Mouse (Mus musculus) CH12.LX (cell line): ENCODE results near the gene Vmn1r54. TPM values are rescaled to one million over a fixed set of nuclear protein-coding genes. Genes with fewer than 3 reads are reported as not detected.

ENCODE experiments used
- DNase-seq: peaks from one replicate; pipeline ENCODE4 v3.0.0-alpha.2; 2013; ENCODE audit errors: extremely low read depth
- H3K27ac ChIP-seq: 2 replicates; pipeline ENCODE4 v1.5.1; 2012; ENCODE audit warnings: low read depth, mild to moderate bottlenecking, control low read depth, moderate library complexity; ENCODE audit not compliant: insufficient read depth
- H3K27me3 ChIP-seq: replicated peaks from 2 replicates; pipeline ENCODE3; 2012; ENCODE audit warnings: inconsistent platforms
- H3K36me3 ChIP-seq, 2 experiments: replicated peaks in 1 of 2; 2 replicates each; pipeline versions ENCODE3 to v1.6.1; 2012; ENCODE audit warnings: inconsistent platforms in 1 of 2, low read length in 1 of 2, mild to moderate bottlenecking in 1 of 2, mixed read lengths in 1 of 2, moderate library complexity in 1 of 2; ENCODE audit not compliant: control insufficient read depth in 1 of 2, insufficient read depth in 1 of 2
- H3K4me1 ChIP-seq, 2 experiments: 2 replicates each; pipeline ENCODE4 v1.6.1; 2012; ENCODE audit warnings: inconsistent platforms in 1 of 2, moderate library complexity in 1 of 2; ENCODE audit not compliant: insufficient read depth in 2 of 2, control insufficient read depth in 1 of 2
- H3K4me2 ChIP-seq: 2 replicates; pipeline ENCODE4 v1.6.1; 2012; ENCODE audit warnings: low read depth, mild to moderate bottlenecking, control low read depth; ENCODE audit not compliant: poor library complexity, insufficient read depth, severe bottlenecking
- H3K4me3 ChIP-seq, 3 experiments: fragments of 150-350 bp in 1 of 3; sonication (generic) in 1 of 3; replicated peaks in 1 of 3; 2 replicates each; pipeline versions ENCODE3 to v1.5.1; 2011 to 2012; ENCODE audit warnings: low read depth in 2 of 3, low read length in 2 of 3, mild to moderate bottlenecking in 2 of 3, moderate library complexity in 2 of 3, control low read depth in 1 of 3, improper control_type of control experiment in 1 of 3, inconsistent platforms in 1 of 3, mixed read lengths in 1 of 3; ENCODE audit not compliant: poor library complexity in 1 of 3
- H3K79me2 ChIP-seq: replicated peaks from 2 replicates; pipeline ENCODE4 v1.6.1; 2012; ENCODE audit warnings: mild to moderate bottlenecking, moderate library complexity; ENCODE audit not compliant: control insufficient read depth, poor library complexity, insufficient read depth, severe bottlenecking; ENCODE audit errors: extremely low read depth
- H3K9ac ChIP-seq: 2 replicates; pipeline ENCODE4 v1.6.1; 2012; ENCODE audit warnings: low read depth, mild to moderate bottlenecking, control low read depth, moderate library complexity; ENCODE audit not compliant: insufficient read depth
- H3K9me3 ChIP-seq: replicated peaks from 2 replicates; pipeline ENCODE3; 2012; ENCODE audit warnings: low read length, inconsistent platforms, mixed read lengths
- CHD2 ChIP-seq: IDR thresholded peaks from 2 replicates; pipeline ENCODE4 v1.6.1; 2011; ENCODE audit warnings: low read length, improper control_type of control experiment
- E2F4 ChIP-seq: IDR thresholded peaks from 2 replicates; pipeline ENCODE4 v1.6.1; 2011; ENCODE audit warnings: low read depth, low read length, improper control_type of control experiment; ENCODE audit not compliant: insufficient replicate concordance
- IRF4 ChIP-seq: IDR thresholded peaks from 2 replicates; pipeline ENCODE4 v1.6.1; 2014; ENCODE audit warnings: low read depth, mild to moderate bottlenecking, inconsistent platforms, low read length, improper control_type of control experiment
- KAT2A ChIP-seq: IDR thresholded peaks from 2 replicates; pipeline ENCODE4 v1.6.1; 2012; ENCODE audit warnings: low read length, improper control_type of control experiment, inconsistent platforms; ENCODE audit not compliant: insufficient replicate concordance
- MAFK ChIP-seq: IDR thresholded peaks from 2 replicates; pipeline ENCODE4 v1.6.1; 2011; ENCODE audit warnings: low read length, improper control_type of control experiment; ENCODE audit not compliant: insufficient replicate concordance
- MAX ChIP-seq: IDR thresholded peaks from 2 replicates; pipeline ENCODE4 v1.6.1; 2011; ENCODE audit warnings: low read length, improper control_type of control experiment
- MEF2A ChIP-seq: IDR thresholded peaks from 2 replicates; pipeline ENCODE4 v1.6.1; 2014; ENCODE audit warnings: low read depth, mild to moderate bottlenecking, inconsistent platforms, low read length, improper control_type of control experiment, borderline replicate concordance
- MXI1 ChIP-seq: IDR thresholded peaks from 2 replicates; pipeline ENCODE4 v1.6.1; 2011; ENCODE audit warnings: mild to moderate bottlenecking, low read depth, low read length, improper control_type of control experiment
- PAX5 ChIP-seq: IDR thresholded peaks from 2 replicates; pipeline ENCODE4 v1.6.1; 2012; ENCODE audit warnings: low read length, inconsistent platforms, mixed read lengths
- POLR2A ChIP-seq: IDR thresholded peaks from 2 replicates; pipeline ENCODE4 v1.6.1; 2011; ENCODE audit warnings: low read depth, mild to moderate bottlenecking, improper control_type of control experiment, low read length
- POLR2AphosphoS2 ChIP-seq: IDR thresholded peaks from 2 replicates; pipeline ENCODE4 v1.6.1; 2011; ENCODE audit warnings: low read depth, low read length, improper control_type of control experiment
- RCOR1 ChIP-seq: conservative IDR thresholded peaks from 2 replicates; pipeline ENCODE4 v1.6.1; 2012; ENCODE audit warnings: low read depth, mild to moderate bottlenecking, inconsistent platforms, low read length, improper control_type of control experiment
- TCF12 ChIP-seq: IDR thresholded peaks from 2 replicates; pipeline ENCODE4 v1.6.1; 2014; ENCODE audit warnings: low read depth, mild to moderate bottlenecking, inconsistent platforms, low read length, improper control_type of control experiment
- USF1 ChIP-seq: IDR thresholded peaks from 2 replicates; pipeline ENCODE4 v1.6.1; 2014; ENCODE audit warnings: low read depth, mild to moderate bottlenecking, inconsistent platforms, low read length, improper control_type of control experiment
- USF2 ChIP-seq: conservative IDR thresholded peaks from 2 replicates; pipeline ENCODE4 v1.6.1; 2011; ENCODE audit warnings: low read depth, low read length, improper control_type of control experiment
- ZMIZ1 ChIP-seq: IDR thresholded peaks from 2 replicates; pipeline ENCODE4 v1.6.1; 2012; ENCODE audit warnings: low read depth, mild to moderate bottlenecking, inconsistent platforms, low read length, improper control_type of control experiment
- ZNF384 ChIP-seq: IDR thresholded peaks from 2 replicates; pipeline ENCODE4 v1.6.1; 2012; ENCODE audit warnings: low read depth, low read length, improper control_type of control experiment, inconsistent platforms
- dilution Hi-C: fragments of 300-500 bp; cut with MboI; formaldehyde crosslinking; loops from 2 replicates; pipeline ENCODE4 v1.14.3; 2020; ENCODE audit warnings: low sequenced_read_pairs; ENCODE audit not compliant: extremely low pct_unique_long_range_greater_than_20kb, extremely low pct_ligation_motif_present
- in situ Hi-C: fragments of 300-500 bp; cut with MboI; formaldehyde crosslinking; loops from 3 replicates; pipeline ENCODE4 v1.14.3; 2019; ENCODE audit warnings: low sequenced_read_pairs, low pct_ligation_motif_present, low pct_unique_long_range_greater_than_20kb, mixed read lengths
- polyA plus RNA-seq: library from polyadenylated mRNA; unstranded; fragments of >175 nt; gene quantifications from 2 replicates; pipeline ENCODE4 v1.2.1, GENCODE M21; 2012; ENCODE audit warnings: low read depth; ENCODE audit not compliant: insufficient read length
- total RNA-seq, 2 experiments: library from RNA; depleted of rRNA; stranded (reverse); fragments of 300-350 nt in 1 of 2; fragments of >200 nt in 1 of 2; gene quantifications; 2 replicates each; pipeline ENCODE4 v1.2.3; 2012 to 2014

The Vmn1r54 gene
- total and polyA plus RNA-seq, 3 experiments: not detected

DNA sequence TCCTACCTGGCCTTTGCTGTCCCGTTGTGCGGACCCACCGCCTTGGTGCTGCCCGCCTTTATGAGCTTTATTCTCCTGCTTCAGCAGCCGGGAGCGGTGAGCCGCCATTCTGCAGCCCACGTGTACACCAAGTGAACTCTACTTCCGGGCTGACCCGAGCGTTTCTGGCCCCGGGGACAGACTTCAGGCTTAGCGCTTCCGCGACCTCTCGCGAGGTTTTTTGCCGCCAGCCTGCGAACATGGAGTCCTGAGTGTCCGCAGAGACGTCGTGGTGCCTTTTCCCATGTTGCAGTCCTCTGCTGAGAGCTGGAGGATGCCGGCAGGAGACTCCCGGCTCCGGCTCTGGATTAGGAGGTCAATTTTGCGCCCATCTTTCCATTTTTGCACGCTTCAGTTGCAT lies 13.4 kb upstream of the Vmn1r54 start:
- Histone ChIP-seq H3K4me3 (no peak overlapping the region), H3K9ac (no peak overlapping the region), H3K27me3 (peaks cover 19% of the 10 kb centered on the region), H3K4me1 (no peaks in the 10 kb centered on the region), H3K9me3 (no peaks in the 10 kb centered on the region), H3K27ac (no peak overlapping the region), H3K4me2 (no peak overlapping the region), H3K79me2 (no peaks in the 10 kb centered on the region), H3K36me3 (no peaks in the 10 kb centered on the region)
- in situ Hi-C loops: no loop called here
- dilution Hi-C loops: no loop called here
- TF ChIP-seq IRF4 (no peak), MAFK (no peak), PAX5 (no peak), ZMIZ1 (no peak), RCOR1 (no peak), E2F4 (no peak), CHD2 (no peak), POLR2AphosphoS2 (no peak), ZNF384 (no peak), MAX (no peak), KAT2A (no peak)
- no peak for DNase-seq

DNA sequence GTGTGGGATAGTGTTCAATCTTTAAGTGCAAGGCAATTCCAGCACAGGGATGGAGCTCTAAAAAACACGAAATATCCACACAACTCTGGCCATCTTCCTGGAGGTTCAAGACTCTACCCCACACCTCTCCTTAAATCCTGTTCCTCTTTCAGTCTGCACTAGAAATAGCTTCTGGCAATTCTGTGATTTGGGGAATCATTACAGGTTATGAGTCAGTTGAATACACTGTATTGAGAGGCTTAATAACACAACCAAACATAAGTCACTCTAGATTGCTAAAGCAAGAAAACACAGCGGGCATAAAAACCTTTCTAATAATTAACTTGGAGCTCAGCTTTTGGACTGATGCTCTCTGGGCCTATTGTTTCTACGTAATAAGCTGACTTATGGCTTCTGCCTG lies 2.1 kb upstream of the Vmn1r54 start:
- no peak overlapping the region for H3K4me2 ChIP-seq
- H3K27ac ChIP-seq: no peak overlapping the region
- H3K4me3 ChIP-seq: no peak overlapping the region
- H3K9me3 ChIP-seq: no peaks in the 10 kb centered on the region
- peaks cover 71% of the 10 kb centered on the region for H3K27me3 ChIP-seq
- in situ Hi-C loops (no loop called here), dilution Hi-C loops (no loop called here)
- no peak overlapping the region for H3K9ac ChIP-seq
- DNase-seq: no peak
- no peaks in the 10 kb centered on the region for H3K36me3 ChIP-seq
- TF ChIP-seq TCF12 (no peak), POLR2A (no peak), RCOR1 (no peak), MAX (no peak), MXI1 (no peak), ZNF384 (no peak), USF2 (no peak), KAT2A (no peak), USF1 (no peak), MEF2A (no peak), MAFK (no peak), IRF4 (no peak)
- no peaks in the 10 kb centered on the region for H3K4me1 ChIP-seq
- no peaks in the 10 kb centered on the region for H3K79me2 ChIP-seq
